Mouse (Mus musculus): ENCODE data around the gene Trmt112. TPM values are rescaled to one million over a fixed set of nuclear protein-coding genes. Genes with fewer than 3 reads are reported as not detected.

Trmt112 gene
- polyA plus RNA-seq, 1 experiment from 2014 or later: 118 TPM

GRCm38 (mm10) chr19:6949951-6950350 lies 40.5 kb downstream of the Trmt112 start:
- Histone ChIP-seq H3K36me3 (replicated peaks; ENCODE audit: control insufficient read depth, insufficient read depth) (peaks cover 16% of the 10 kb centered on the region), H3K27ac (peak overlapping the region; percentile 90; the same call in 1 of the 2 replicates), H3K9me3 (ENCODE audit: control insufficient read depth, low read length) (no peaks in the 10 kb centered on the region), H3K4me3 (replicated peaks; ENCODE audit: low read length) (peak overlapping the region; percentile 47), H3K27me3 (ENCODE audit: control insufficient read depth, insufficient read depth, low read length) (no peaks in the 10 kb centered on the region), H3K4me2 (replicated peaks) (peak overlapping the region; percentile 93), H3K4me1 (replicated peaks; ENCODE audit: control insufficient read depth, insufficient read depth, low read length) (peaks cover 19% of the 10 kb centered on the region), H3K9ac (peak overlapping the region; percentile 63)
- DNase-seq (ENCODE audit: low spot score) (no peak), ATAC-seq (ENCODE audit: low FRiP score) (no peak)
- WGBS: 43% methylated on average over 5 of the region's 5 CpGs

GRCm38 (mm10) chr19:6950613-6951153 lies 41.2 kb downstream of the Trmt112 start:
- peak; percentile 78 for DNase-seq (ENCODE audit: low spot score)
- under 1% methylated on average over 28 of the region's 28 CpGs for WGBS

GRCm38 (mm10) chr19:6951381-6951968 lies 42.0 kb downstream of the Trmt112 start:
- Histone ChIP-seq H3K9me3 (ENCODE audit: control insufficient read depth, low read length) (no peaks in the 10 kb centered on the region), H3K27me3 (ENCODE audit: control insufficient read depth, insufficient read depth, low read length) (no peaks in the 10 kb centered on the region), H3K4me2 (replicated peaks) (peak overlapping the region; percentile 93), H3K4me1 (replicated peaks; ENCODE audit: control insufficient read depth, insufficient read depth, low read length) (peaks cover 19% of the 10 kb centered on the region), H3K4me3 (replicated peaks; ENCODE audit: low read length) (peak overlapping the region; percentile 47), H3K9ac (peak overlapping the region; percentile 63), H3K36me3 (replicated peaks; ENCODE audit: control insufficient read depth, insufficient read depth) (peaks cover 16% of the 10 kb centered on the region; the same call in 1 of the 2 replicates), H3K27ac (peak overlapping the region; percentile 90)
- ATAC-seq (ENCODE audit: low FRiP score): peak; percentile 80
- under 1% methylated on average over 35 of the region's 35 CpGs for WGBS
- peak; percentile 89 for DNase-seq (ENCODE audit: low spot score)

More at GRCm38 (mm10) chr19:6950613-6951153, 41.2 kb downstream of the Trmt112 start:
- Histone ChIP-seq H3K9me3 (ENCODE audit: control insufficient read depth, low read length) (no peaks in the 10 kb centered on the region), H3K4me1 (replicated peaks; ENCODE audit: control insufficient read depth, insufficient read depth, low read length) (peaks cover 19% of the 10 kb centered on the region), H3K4me3 (replicated peaks; ENCODE audit: low read length) (peak overlapping the region; percentile 47), H3K27ac (peak overlapping the region; percentile 90), H3K36me3 (replicated peaks; ENCODE audit: control insufficient read depth, insufficient read depth) (peaks cover 17% of the 10 kb centered on the region; the same call in 1 of the 2 replicates), H3K4me2 (replicated peaks) (peak overlapping the region; percentile 93), H3K27me3 (ENCODE audit: control insufficient read depth, insufficient read depth, low read length) (no peaks in the 10 kb centered on the region), H3K9ac (peak overlapping the region; percentile 63)
- peak; percentile 36 for ATAC-seq (ENCODE audit: low FRiP score)

- H3K9me3 ChIP-seq (ENCODE audit: control insufficient read depth, low read length): no peaks in the 10 kb centered on the region
- H3K36me3 ChIP-seq (replicated peaks; ENCODE audit: control insufficient read depth, insufficient read depth): peaks cover 14% of the 10 kb centered on the region; the same call in 1 of the 2 replicates
- peak; percentile 13; the same call in 1 of the 2 replicates for ATAC-seq (ENCODE audit: low FRiP score)
- H3K4me1 ChIP-seq (replicated peaks; ENCODE audit: control insufficient read depth, insufficient read depth, low read length): peaks cover 19% of the 10 kb centered on the region
- H3K4me2 ChIP-seq (replicated peaks): peak overlapping the region; percentile 93
- peak overlapping the region; percentile 90 for H3K27ac ChIP-seq
- peak overlapping the region; percentile 47 for H3K4me3 ChIP-seq (replicated peaks; ENCODE audit: low read length)
- peak; percentile 55 for DNase-seq (ENCODE audit: low spot score)
- no peaks in the 10 kb centered on the region for H3K27me3 ChIP-seq (ENCODE audit: control insufficient read depth, insufficient read depth, low read length)
- 4% methylated on average over 31 of the region's 31 CpGs for WGBS
- peak overlapping the region; percentile 63 for H3K9ac ChIP-seq
Measured at GRCm38 (mm10) chr19:6951994-6952711, 42.7 kb downstream of the Trmt112 start.

- Histone ChIP-seq H3K27ac (peak overlapping the region; percentile 90; the same call in 1 of the 2 replicates), H3K9ac (peak overlapping the region; percentile 63), H3K4me2 (replicated peaks) (peak overlapping the region; percentile 93), H3K4me3 (replicated peaks; ENCODE audit: low read length) (peak overlapping the region; percentile 47; the same call in 1 of the 2 replicates), H3K9me3 (ENCODE audit: control insufficient read depth, low read length) (no peaks in the 10 kb centered on the region), H3K27me3 (ENCODE audit: control insufficient read depth, insufficient read depth, low read length) (no peaks in the 10 kb centered on the region), H3K36me3 (replicated peaks; ENCODE audit: control insufficient read depth, insufficient read depth) (peaks cover 13% of the 10 kb centered on the region; the same call in 1 of the 2 replicates), H3K4me1 (replicated peaks; ENCODE audit: control insufficient read depth, insufficient read depth, low read length) (peaks cover 19% of the 10 kb centered on the region)
- DNase-seq (ENCODE audit: low spot score) (no peak), ATAC-seq (ENCODE audit: low FRiP score) (no peak)
- 41% methylated on average over 3 of the region's 3 CpGs for WGBS
Measured at GRCm38 (mm10) chr19:6952712-6953037, 43.2 kb downstream of the Trmt112 start.

- Histone ChIP-seq H3K36me3 (replicated peaks; ENCODE audit: control insufficient read depth, insufficient read depth) (0 out of 2 replicates have a peak, but pooled peaks cover 19% of the 10 kb centered on the region), H3K9ac (no peak overlapping the region), H3K4me2 (replicated peaks) (no peak overlapping the region), H3K9me3 (ENCODE audit: control insufficient read depth, low read length) (no peaks in the 10 kb centered on the region), H3K4me1 (replicated peaks; ENCODE audit: control insufficient read depth, insufficient read depth, low read length) (peaks cover 19% of the 10 kb centered on the region), H3K27ac (no peak overlapping the region), H3K4me3 (replicated peaks; ENCODE audit: low read length) (no peak overlapping the region), H3K27me3 (ENCODE audit: control insufficient read depth, insufficient read depth, low read length) (no peaks in the 10 kb centered on the region)
- DNase-seq (ENCODE audit: low spot score) (no peak), ATAC-seq (ENCODE audit: low FRiP score) (no peak)
- 60% methylated on average over 9 of the region's 9 CpGs for whole genome bisulfite sequencing
Measured at GRCm38 (mm10) chr19:6954046-6954445, 44.5 kb downstream of the Trmt112 start.

- Histone ChIP-seq H3K27me3 (ENCODE audit: control insufficient read depth, insufficient read depth, low read length) (no peaks in the 10 kb centered on the region), H3K4me3 (replicated peaks; ENCODE audit: low read length) (no peak overlapping the region), H3K9me3 (ENCODE audit: control insufficient read depth, low read length) (no peaks in the 10 kb centered on the region), H3K9ac (no peak overlapping the region), H3K4me2 (replicated peaks) (no peak overlapping the region), H3K4me1 (replicated peaks; ENCODE audit: control insufficient read depth, insufficient read depth, low read length) (peaks cover 9% of the 10 kb centered on the region), H3K27ac (no peak overlapping the region), H3K36me3 (replicated peaks; ENCODE audit: control insufficient read depth, insufficient read depth) (peaks cover 19% of the 10 kb centered on the region; the same call in 1 of the 2 replicates)
- ATAC-seq (ENCODE audit: low FRiP score) (no peak), DNase-seq (ENCODE audit: low spot score) (no peak)
- 90% methylated on average over 7 of the region's 7 CpGs for WGBS
Measured at GRCm38 (mm10) chr19:6955424-6955823, 45.9 kb downstream of the Trmt112 start.

GRCm38 (mm10) chr19:6956461-6956860 lies 47.0 kb downstream of the Trmt112 start:
- 83% methylated on average over 10 of the region's 10 CpGs for WGBS
- peaks cover 19% of the 10 kb centered on the region; the same call in 1 of the 2 replicates for H3K36me3 ChIP-seq (replicated peaks; ENCODE audit: control insufficient read depth, insufficient read depth)
- DNase-seq (ENCODE audit: low spot score): no peak
- H3K27me3 ChIP-seq (ENCODE audit: control insufficient read depth, insufficient read depth, low read length): no peaks in the 10 kb centered on the region
- H3K9me3 ChIP-seq (ENCODE audit: control insufficient read depth, low read length): no peaks in the 10 kb centered on the region
- peaks cover 9% of the 10 kb centered on the region for H3K4me1 ChIP-seq (replicated peaks; ENCODE audit: control insufficient read depth, insufficient read depth, low read length)
- no peak overlapping the region for H3K4me3 ChIP-seq (replicated peaks; ENCODE audit: low read length)
- no peak overlapping the region for H3K27ac ChIP-seq
- no peak overlapping the region for H3K4me2 ChIP-seq (replicated peaks)
- no peak for ATAC-seq (ENCODE audit: low FRiP score)
- no peak overlapping the region for H3K9ac ChIP-seq

Measured in hindbrain, embryonic 14.5 days (tissue).